Mouse (Mus musculus) cerebellum, adult 2 months (tissue): ENCODE measurements at regions not wholly inside any gene's neighbourhood (a gene's known extent, or its start where the extent isn't known, plus 50 kb on each side); places are given as distances from the start of the nearest gene placed in this dataset.

Source experiments
- CTCF ChIP-seq: fragments of 200-500 bp; IDR thresholded peaks from 2 replicates; pipeline ENCODE4 v1.5.1; 2011; ENCODE audit warnings: low read depth, mild to moderate bottlenecking, control low read depth, low read length, moderate library complexity, borderline replicate concordance; ENCODE audit not compliant: insufficient read depth
- POLR2A ChIP-seq: fragments of 200-500 bp; IDR thresholded peaks from 2 replicates; pipeline ENCODE4 v1.6.1; 2011; ENCODE audit warnings: low read length, control low read depth, borderline replicate concordance; ENCODE audit not compliant: insufficient read depth

DNA sequence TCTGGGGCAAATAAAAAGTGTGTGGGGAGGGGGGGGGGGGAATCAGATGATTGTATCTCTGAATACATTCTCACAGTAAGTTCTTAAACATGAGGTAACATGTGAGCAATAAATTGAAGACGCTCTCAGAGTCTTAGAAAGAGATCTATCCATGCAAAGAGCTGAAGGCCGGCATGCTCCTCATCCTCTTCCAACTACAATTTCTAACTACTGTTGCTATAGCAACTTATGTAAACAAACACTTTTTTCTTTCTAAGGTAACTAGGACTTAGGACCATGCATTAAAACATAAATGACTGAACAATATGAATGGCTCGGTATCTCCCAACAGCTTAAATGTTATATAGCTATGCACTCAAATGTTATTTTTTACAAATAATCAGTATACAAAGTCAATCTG is 161.2 kb upstream of the Tmem161b start:
- TF ChIP-seq POLR2A, result no peak
- TF ChIP-seq CTCF, result no peak
